Mouse (Mus musculus): ENCODE results near the gene Sprr3. TPM values are rescaled to one million over a fixed set of nuclear protein-coding genes. Genes with fewer than 3 reads are reported as not detected.

Gene Sprr3
- polyA plus RNA-seq, 1 experiment from 2014 or later: not detected

DNA sequence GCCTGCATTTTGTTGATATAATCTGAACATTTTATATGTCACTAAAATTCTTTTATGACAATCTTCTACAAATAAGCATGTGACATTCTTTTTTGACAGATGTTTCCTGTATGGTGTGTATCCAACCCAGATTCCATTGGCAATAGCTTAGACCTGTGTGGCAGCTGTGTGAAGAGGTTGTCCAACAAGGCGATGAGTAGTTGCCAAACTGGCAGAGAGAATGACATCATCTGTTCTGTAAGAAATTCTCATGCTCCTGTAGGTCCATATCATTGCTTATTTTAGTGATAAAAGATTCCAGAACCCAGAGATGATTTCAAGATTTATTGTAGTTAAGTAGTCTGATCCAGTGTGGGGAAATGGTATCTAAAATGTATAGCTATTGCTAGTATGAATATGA is 8.1 kb upstream of the Sprr3 start:
- H3K9ac ChIP-seq (ENCODE audit: low read length): no peak overlapping the region
- no peaks in the 10 kb centered on the region for H3K27me3 ChIP-seq (ENCODE audit: control insufficient read depth, insufficient read depth, low read length)
- no peaks in the 10 kb centered on the region for H3K4me1 ChIP-seq (ENCODE audit: control insufficient read depth, insufficient read depth, low read length)
- no peak overlapping the region for H3K27ac ChIP-seq (ENCODE audit: low read length)
- H3K4me3 ChIP-seq (ENCODE audit: low read length): no peak overlapping the region
- no peak for ATAC-seq (replicated peaks; ENCODE audit: extremely low read depth, insufficient read depth, low FRiP score)
- H3K9me3 ChIP-seq (replicated peaks; ENCODE audit: control insufficient read depth, low read length): no peaks in the 10 kb centered on the region
- no peak overlapping the region for H3K4me2 ChIP-seq (ENCODE audit: low read depth, low read length)
- 56% methylated on average over 1 of the region's 1 CpGs for WGBS
- no peaks in the 10 kb centered on the region for H3K36me3 ChIP-seq (ENCODE audit: control insufficient read depth, insufficient read depth)

GRCm38 (mm10) chr3:92455151-92455550 is 3.4 kb downstream of the Sprr3 start:
- H3K4me3 ChIP-seq (ENCODE audit: low read length): no peak overlapping the region
- no peak overlapping the region for H3K9ac ChIP-seq (ENCODE audit: low read length)
- H3K27me3 ChIP-seq (ENCODE audit: control insufficient read depth, insufficient read depth, low read length): no peaks in the 10 kb centered on the region
- ATAC-seq (replicated peaks; ENCODE audit: extremely low read depth, insufficient read depth, low FRiP score): no peak
- H3K4me1 ChIP-seq (ENCODE audit: control insufficient read depth, insufficient read depth, low read length): no peaks in the 10 kb centered on the region
- H3K36me3 ChIP-seq (ENCODE audit: control insufficient read depth, insufficient read depth): no peaks in the 10 kb centered on the region
- H3K27ac ChIP-seq (ENCODE audit: low read length): no peak overlapping the region
- H3K4me2 ChIP-seq (ENCODE audit: low read depth, low read length): no peak overlapping the region
- no peaks in the 10 kb centered on the region for H3K9me3 ChIP-seq (replicated peaks; ENCODE audit: control insufficient read depth, low read length)
- WGBS: 56% methylated on average over 5 of the region's 5 CpGs

DNA sequence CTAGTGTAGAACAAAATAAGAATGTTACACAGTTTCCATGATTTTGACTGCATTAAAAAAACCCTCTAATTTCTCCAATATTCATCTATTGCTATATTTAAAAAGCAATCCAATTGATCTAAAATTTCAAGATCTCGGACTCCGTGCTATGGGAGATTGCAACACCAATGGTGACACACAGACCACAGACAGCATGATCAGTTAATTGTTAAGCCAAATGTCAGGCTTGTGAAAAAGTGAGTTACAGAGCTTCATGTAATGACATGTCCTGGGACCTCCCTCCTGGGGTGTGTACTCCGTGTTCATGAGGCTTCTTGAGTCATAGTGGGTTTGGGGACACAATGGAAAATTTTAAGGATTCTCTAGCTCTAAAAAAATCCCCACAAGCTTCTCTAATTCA is 18.3 kb downstream of the Sprr3 start:
- Histone ChIP-seq H3K27ac (ENCODE audit: low read length) (no peak overlapping the region), H3K9ac (ENCODE audit: low read length) (no peak overlapping the region), H3K4me1 (ENCODE audit: control insufficient read depth, insufficient read depth, low read length) (no peaks in the 10 kb centered on the region), H3K9me3 (replicated peaks; ENCODE audit: control insufficient read depth, low read length) (no peaks in the 10 kb centered on the region), H3K4me3 (ENCODE audit: low read length) (no peak overlapping the region), H3K27me3 (ENCODE audit: control insufficient read depth, insufficient read depth, low read length) (no peaks in the 10 kb centered on the region), H3K36me3 (ENCODE audit: control insufficient read depth, insufficient read depth) (no peaks in the 10 kb centered on the region), H3K4me2 (ENCODE audit: low read depth, low read length) (no peak overlapping the region)
- 78% methylated on average over 3 of the region's 3 CpGs for WGBS
- no peak for ATAC-seq (replicated peaks; ENCODE audit: extremely low read depth, insufficient read depth, low FRiP score)

- no peaks in the 10 kb centered on the region for H3K9me3 ChIP-seq (replicated peaks; ENCODE audit: control insufficient read depth, low read length)
- no peaks in the 10 kb centered on the region for H3K27me3 ChIP-seq (ENCODE audit: control insufficient read depth, insufficient read depth, low read length)
- H3K4me3 ChIP-seq (ENCODE audit: low read length): no peak within 1 kb of the TSS
- H3K4me1 ChIP-seq (ENCODE audit: control insufficient read depth, insufficient read depth, low read length): no peaks in the 10 kb centered on the region
- 88% methylated on average over 3 of the region's 3 CpGs for WGBS
- H3K27ac ChIP-seq (ENCODE audit: low read length): no peak within 1 kb of the TSS
- H3K9ac ChIP-seq (ENCODE audit: low read length): no peak within 1 kb of the TSS
- H3K4me2 ChIP-seq (ENCODE audit: low read depth, low read length): no peak within 1 kb of the TSS
- ATAC-seq (replicated peaks; ENCODE audit: extremely low read depth, insufficient read depth, low FRiP score): no peak
- H3K36me3 ChIP-seq (ENCODE audit: control insufficient read depth, insufficient read depth): no peaks in the 10 kb centered on the region
Observed at GRCm38 (mm10) chr3:92438689-92439088, 19.8 kb downstream of the Sprr3 start, which contains the start of gene Sprr1b. Gene Sprr1b, minus strand, starts transcription at chr3:92438789.

- Histone ChIP-seq H3K9me3 (replicated peaks; ENCODE audit: control insufficient read depth, low read length) (no peaks in the 10 kb centered on the region), H3K4me1 (ENCODE audit: control insufficient read depth, insufficient read depth, low read length) (no peaks in the 10 kb centered on the region)
- 85% methylated on average over 2 of the region's 2 CpGs for WGBS
Observed at GRCm38 (mm10) chr3:92432282-92432681, 26.2 kb downstream of the Sprr3 start, which contains the start of gene Sprr2k. Gene Sprr2k, plus strand, starts transcription at chr3:92432582.

GRCm38 (mm10) chr3:92429323-92429722 is 29.2 kb downstream of the Sprr3 start, which contains the start of gene Gm9774:
Gene Gm9774, minus strand, starts transcription at chr3:92429423.
- 82% methylated on average over 6 of the region's 6 CpGs for WGBS
- no peak within 1 kb of the TSS for H3K27ac ChIP-seq (ENCODE audit: low read length)
- ATAC-seq (replicated peaks; ENCODE audit: extremely low read depth, insufficient read depth, low FRiP score): no peak
- no peaks in the 10 kb centered on the region for H3K36me3 ChIP-seq (ENCODE audit: control insufficient read depth, insufficient read depth)
- no peak within 1 kb of the TSS for H3K4me2 ChIP-seq (ENCODE audit: low read depth, low read length)
- no peak within 1 kb of the TSS for H3K9ac ChIP-seq (ENCODE audit: low read length)
- no peak within 1 kb of the TSS for H3K4me3 ChIP-seq (ENCODE audit: low read length)
- no peaks in the 10 kb centered on the region for H3K27me3 ChIP-seq (ENCODE audit: control insufficient read depth, insufficient read depth, low read length)
- H3K4me1 ChIP-seq (ENCODE audit: control insufficient read depth, insufficient read depth, low read length): no peaks in the 10 kb centered on the region
- H3K9me3 ChIP-seq (replicated peaks; ENCODE audit: control insufficient read depth, low read length): no peaks in the 10 kb centered on the region

More at GRCm38 (mm10) chr3:92432282-92432681, 26.2 kb downstream of the Sprr3 start, which contains the start of gene Sprr2k:
- H3K9ac ChIP-seq (ENCODE audit: low read length): no peak within 1 kb of the TSS
- H3K4me3 ChIP-seq (ENCODE audit: low read length): no peak within 1 kb of the TSS
- no peak within 1 kb of the TSS for H3K4me2 ChIP-seq (ENCODE audit: low read depth, low read length)
- no peak for ATAC-seq (replicated peaks; ENCODE audit: extremely low read depth, insufficient read depth, low FRiP score)
- H3K27ac ChIP-seq (ENCODE audit: low read length): no peak within 1 kb of the TSS
- no peaks in the 10 kb centered on the region for H3K27me3 ChIP-seq (ENCODE audit: control insufficient read depth, insufficient read depth, low read length)
- no peaks in the 10 kb centered on the region for H3K36me3 ChIP-seq (ENCODE audit: control insufficient read depth, insufficient read depth)

DNA sequence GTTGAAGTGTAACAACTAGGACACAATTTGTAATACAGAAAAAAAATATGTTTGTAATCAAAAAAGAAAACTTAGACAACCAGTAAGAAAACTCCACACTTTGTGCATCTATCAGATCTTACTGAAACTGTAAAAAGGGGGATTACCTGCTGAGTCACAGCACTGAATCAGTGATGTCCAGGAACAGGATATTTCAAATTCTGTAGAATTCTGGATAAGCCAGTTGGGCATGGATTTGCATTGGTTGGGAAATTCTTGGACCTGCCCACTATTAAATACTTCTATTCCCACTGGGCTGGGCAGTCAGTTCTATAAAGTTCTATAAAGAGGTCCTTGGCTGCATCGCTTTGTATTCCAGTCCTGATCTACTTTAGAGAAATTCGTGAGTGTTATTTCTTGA is 40.7 kb downstream of the Sprr3 start, which contains the start of gene Sprr2j-ps:
Gene Sprr2j-ps, plus strand, starts transcription at position 301 of the 400 bp plus-strand sequence.
- 78% methylated on average over 2 of the region's 2 CpGs for WGBS
- Histone ChIP-seq H3K4me3 (ENCODE audit: low read length) (no peak within 1 kb of the TSS), H3K27me3 (ENCODE audit: control insufficient read depth, insufficient read depth, low read length) (no peaks in the 10 kb centered on the region), H3K36me3 (ENCODE audit: control insufficient read depth, insufficient read depth) (no peaks in the 10 kb centered on the region), H3K9ac (ENCODE audit: low read length) (no peak within 1 kb of the TSS), H3K9me3 (replicated peaks; ENCODE audit: control insufficient read depth, low read length) (no peaks in the 10 kb centered on the region), H3K4me1 (ENCODE audit: control insufficient read depth, insufficient read depth, low read length) (no peaks in the 10 kb centered on the region), H3K4me2 (ENCODE audit: low read depth, low read length) (no peak within 1 kb of the TSS), H3K27ac (ENCODE audit: low read length) (no peak within 1 kb of the TSS)
- ATAC-seq (replicated peaks; ENCODE audit: extremely low read depth, insufficient read depth, low FRiP score): no peak

- no peak for ATAC-seq (replicated peaks; ENCODE audit: extremely low read depth, insufficient read depth, low FRiP score)
- Histone ChIP-seq H3K4me3 (ENCODE audit: low read length) (no peak within 1 kb of the TSS), H3K4me2 (ENCODE audit: low read depth, low read length) (no peak within 1 kb of the TSS), H3K4me1 (ENCODE audit: control insufficient read depth, insufficient read depth, low read length) (no peaks in the 10 kb centered on the region), H3K27me3 (ENCODE audit: control insufficient read depth, insufficient read depth, low read length) (no peaks in the 10 kb centered on the region), H3K36me3 (ENCODE audit: control insufficient read depth, insufficient read depth) (no peaks in the 10 kb centered on the region), H3K27ac (ENCODE audit: low read length) (no peak within 1 kb of the TSS), H3K9ac (ENCODE audit: low read length) (no peak within 1 kb of the TSS), H3K9me3 (replicated peaks; ENCODE audit: control insufficient read depth, low read length) (no peaks in the 10 kb centered on the region)
- WGBS: 85% methylated on average over 2 of the region's 2 CpGs
Observed at GRCm38 (mm10) chr3:92407691-92408090, 50.8 kb downstream of the Sprr3 start, which contains the start of gene Sprr2i. Gene Sprr2i, plus strand, starts transcription at chr3:92407991.

Measured in heart, embryonic 16.5 days (tissue).